Mouse (Mus musculus) neutrophil, adult 83 days (primary cell): ENCODE measurements around the gene Uxt. TPM values are rescaled to one million over a fixed set of nuclear protein-coding genes. Genes with fewer than 3 reads are reported as not detected.

Experiments used
- total RNA-seq, 2 experiments: library from RNA; stranded (reverse); gene quantifications; one replicate each; pipeline ENCODE4 v1.2.4; 2023

Uxt gene
- 10 to 100 TPM; 20.2 to 29.1 TPM for total RNA-seq

DNA sequence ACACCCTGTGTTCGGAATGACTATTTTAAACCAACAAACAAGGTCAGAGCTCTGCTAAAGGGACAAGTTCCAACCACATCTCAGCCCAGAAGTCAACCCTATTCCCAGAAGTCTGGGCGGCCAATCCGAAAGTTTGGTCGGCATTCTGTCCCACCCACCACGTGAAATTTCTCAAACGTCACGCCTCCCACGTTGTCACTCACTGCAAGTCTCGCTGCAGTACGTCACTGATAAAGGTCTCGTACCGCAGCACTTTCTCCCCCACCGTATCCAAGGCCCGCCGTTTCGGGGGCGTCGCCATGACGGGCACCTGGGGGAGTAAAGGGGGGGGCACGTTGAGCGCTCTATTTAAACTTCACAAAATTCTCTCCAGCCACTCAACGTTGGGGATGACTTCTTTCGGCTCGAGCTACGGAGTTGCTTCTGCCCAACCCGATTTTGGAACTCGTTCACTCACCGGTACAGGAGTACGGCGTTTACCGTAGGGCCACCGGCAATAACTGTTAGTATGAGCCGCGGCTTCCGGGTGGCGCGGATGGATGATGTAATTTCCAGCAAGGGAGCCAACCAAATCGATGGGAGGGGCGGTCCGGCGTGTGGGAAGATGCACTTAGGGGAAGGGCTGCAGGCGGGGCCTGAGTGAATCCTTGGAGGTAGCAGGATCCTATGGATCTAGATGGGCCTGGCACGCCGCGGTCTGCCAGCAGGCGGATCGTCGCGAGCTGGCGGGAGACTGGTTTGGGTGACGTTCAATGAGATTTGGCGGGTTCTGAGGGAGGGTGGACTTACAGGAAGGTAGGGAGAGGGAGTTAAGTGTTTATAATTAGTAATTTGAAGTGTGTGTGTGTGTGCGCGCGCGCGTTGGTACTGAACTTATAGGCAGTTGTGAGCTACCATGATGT, at the start of gene Uxt:
Uxt (minus strand) TSS at position 541 of the 902 bp plus-strand sequence.

DNA sequence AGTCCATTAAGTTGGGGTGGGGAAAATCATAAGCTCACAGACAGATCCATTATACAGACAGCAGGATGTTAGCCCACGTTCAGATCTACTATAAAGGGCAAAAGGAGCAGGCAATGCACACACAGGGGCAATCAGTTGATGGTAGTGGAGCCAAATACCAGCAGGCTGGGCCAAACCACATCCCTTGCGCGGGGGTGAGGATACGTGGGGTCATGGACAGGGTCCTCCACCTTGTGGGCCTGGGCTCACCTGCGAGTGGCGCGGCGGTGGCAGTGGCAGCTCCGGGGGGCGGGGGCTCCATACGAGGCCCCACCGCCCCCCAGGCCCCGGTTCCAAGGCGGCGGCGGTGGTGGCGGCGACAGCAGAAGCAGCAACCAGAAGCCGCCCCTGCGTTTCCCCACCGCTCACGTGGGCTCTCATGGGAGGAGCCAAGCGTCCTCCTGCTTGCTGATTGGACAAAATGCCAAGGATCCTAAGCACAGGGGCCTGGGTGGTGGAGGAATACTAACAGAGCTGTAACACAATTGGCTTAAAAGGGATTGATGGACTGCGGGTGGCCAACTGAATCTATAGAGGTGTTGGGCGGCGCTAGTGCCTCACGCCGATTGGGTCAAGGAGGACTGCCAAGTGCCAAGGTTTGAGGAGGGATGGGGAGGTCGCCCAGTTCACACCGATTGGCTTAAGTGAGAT, 11.5 kb downstream of the Uxt start, which contains the start of gene Elk1:
Elk1 (minus strand) TSS at position 418 of the 690 bp plus-strand sequence.

DNA sequence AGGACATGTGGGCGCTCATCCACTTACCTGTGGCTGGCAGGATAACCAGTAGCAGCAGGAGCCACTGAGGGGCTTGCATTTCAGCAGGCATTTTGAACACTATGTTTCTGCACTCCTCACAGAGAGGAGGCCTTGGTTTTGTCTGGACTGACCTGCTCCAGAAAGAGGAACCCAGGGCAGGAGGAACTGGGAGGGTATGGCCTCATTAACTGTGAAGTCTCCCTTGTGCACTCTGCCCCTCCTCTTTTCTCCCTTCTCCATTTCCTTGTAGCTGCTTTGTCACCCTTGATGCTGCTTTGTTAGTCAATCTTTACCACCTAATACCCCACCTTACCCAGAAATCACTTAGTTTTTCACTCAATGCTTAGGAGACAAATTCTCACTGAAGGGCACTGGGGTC, 30.5 kb downstream of the Uxt start, which contains the start of gene Cfp:
Cfp (minus strand) TSS at position 192 of the 400 bp plus-strand sequence.

DNA sequence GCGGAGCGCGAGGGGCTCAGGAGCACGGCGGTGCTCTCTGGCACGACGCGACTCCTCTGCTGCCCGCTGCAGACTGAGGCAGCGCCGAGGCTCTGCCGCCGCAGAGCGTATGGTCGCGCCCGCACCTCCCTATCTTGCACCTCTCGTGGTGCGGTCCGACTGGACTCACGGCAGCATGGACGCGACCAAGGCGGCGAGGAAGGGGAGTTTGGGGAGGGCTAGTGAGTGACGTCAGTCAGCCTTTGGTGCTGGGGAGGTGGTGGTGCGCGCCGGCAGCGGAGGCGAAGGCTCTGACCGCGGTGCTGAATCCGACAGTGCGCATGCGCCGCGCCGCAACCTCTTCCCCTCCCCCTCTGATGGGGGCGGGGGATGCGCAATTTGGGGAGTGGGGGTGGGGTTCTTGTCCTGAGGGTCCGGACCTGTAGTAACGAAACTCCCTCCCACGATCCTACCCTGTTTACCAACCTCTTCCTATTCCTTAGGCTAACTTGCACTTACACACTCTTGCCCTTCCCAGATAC, 40.9 kb downstream of the Uxt start, which contains the start of gene Syn1:
Syn1 (minus strand) TSS at position 161 of the 521 bp plus-strand sequence.

Other genes starting within 250 kb of the Uxt start
- gene Araf, start 164.2 kb downstream of the Uxt start, total RNA-seq = 10 to 100 TPM; 53.8 to 54.4 TPM
- gene Timp1, start 91.9 kb downstream of the Uxt start, total RNA-seq = under 1 TPM in 1 of 2 experiments, not detected in 1; 0.68 TPM
- 1 to 10 TPM; 1.8 to 2.1 TPM for gene Syn1, start 41.0 kb downstream of the Uxt start, total RNA-seq
- gene Cfp, start 30.5 kb downstream of the Uxt start, total RNA-seq = 100 to 1,000 TPM; 216 to 243 TPM
- 10 to 100 TPM in 1 of 2 experiments, 1 to 10 TPM in 1; 9.7 to 11.9 TPM for gene Elk1, start 11.4 kb downstream of the Uxt start, total RNA-seq
- 10 to 100 TPM; 10.3 to 14.3 TPM for gene Zfp182, start 100.3 kb upstream of the Uxt start, total RNA-seq
- not detected for gene Spaca5, start 106.4 kb upstream of the Uxt start, total RNA-seq
- gene Zfp300, start 127.5 kb upstream of the Uxt start, total RNA-seq = under 1 TPM in 1 of 2 experiments, not detected in 1; 0.57 TPM
- not detected for gene Ssxa1, start 153.8 kb upstream of the Uxt start, total RNA-seq
- not detected for gene Gm21876, start 213.6 kb upstream of the Uxt start, total RNA-seq